Mouse (Mus musculus): Measurements from ENCODE around the gene Doc2g. TPM values are rescaled to one million over a fixed set of nuclear protein-coding genes. Genes with fewer than 3 reads are reported as not detected.
A peak's percentile ranks its signal among the peaks of the same experiment; 100 is the strongest.
"Not testable (repeated sequence)": the region's sequence is repeated elsewhere in the genome, so short reads cannot be mapped to it uniquely, and the experiment has no call there.

Gene Doc2g
- 18.4 and 22.7 TPM in 2 replicates for polyA plus RNA-seq (2012; rRNA removed)

DNA sequence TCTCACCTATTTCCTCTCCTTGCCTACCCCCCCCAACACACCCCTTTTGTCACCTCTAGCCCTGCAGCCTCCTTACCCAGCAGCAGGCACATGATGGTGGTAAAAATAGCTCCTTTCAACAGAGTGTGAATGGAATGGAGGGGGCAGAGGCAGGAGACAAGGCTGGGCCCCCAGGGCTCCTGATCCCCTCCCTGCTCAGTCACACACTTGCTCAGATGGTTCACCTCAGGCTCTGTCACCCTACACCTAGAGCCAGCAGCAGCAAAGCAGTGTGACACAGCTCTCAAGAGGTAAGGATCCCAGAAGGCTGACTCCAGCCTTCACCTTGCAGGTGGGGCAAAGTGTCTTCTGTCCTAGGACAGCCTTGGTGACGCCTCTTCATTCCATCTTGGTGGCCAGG lies at the start of gene Doc2g:
Gene Doc2g (plus strand): TSS at position 202 of the 400 bp plus-strand sequence.
- no peak for TF ChIP-seq CTCF (IDR thresholded peaks at IDR 0.05; ENCODE audit: borderline replicate concordance, extremely low read depth, insufficient read depth, insufficient read length)
- no peak for TF ChIP-seq POLR2A (IDR thresholded peaks at IDR 0.05; ENCODE audit: borderline replicate concordance, extremely low read depth, insufficient read depth, insufficient read length, poor library complexity, severe bottlenecking)
- DNase-seq (ENCODE audit: low read depth): no peak

DNA sequence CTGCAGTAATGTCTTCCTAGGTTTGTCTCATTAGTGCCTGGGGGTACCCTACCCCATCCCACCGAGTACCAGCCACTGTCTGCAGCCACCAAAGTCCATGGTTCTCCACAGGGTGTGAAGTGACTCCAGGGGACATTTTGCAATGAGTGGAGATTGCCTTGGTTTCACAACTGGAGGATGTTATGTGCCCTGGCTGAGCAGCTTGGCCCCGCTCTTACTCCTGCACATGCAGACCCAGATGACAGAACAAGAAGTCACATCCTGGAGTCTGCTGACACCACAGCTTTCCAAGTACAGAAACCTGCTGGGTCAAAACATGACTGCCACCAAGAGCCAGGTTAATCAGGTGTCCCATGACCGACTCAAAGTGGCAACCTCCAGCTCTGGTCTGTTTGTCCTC lies 48.1 kb upstream of the Doc2g start:
- DNase-seq (ENCODE audit: low read depth): no peak
- TF ChIP-seq CTCF (IDR thresholded peaks at IDR 0.05; ENCODE audit: borderline replicate concordance, extremely low read depth, insufficient read depth, insufficient read length) (no peak), POLR2A (IDR thresholded peaks at IDR 0.05; ENCODE audit: borderline replicate concordance, extremely low read depth, insufficient read depth, insufficient read length, poor library complexity, severe bottlenecking) (no peak)

GRCm38 (mm10) chr19:3955804-3956203 lies 47.3 kb upstream of the Doc2g start:
- TF ChIP-seq POLR2A (IDR thresholded peaks at IDR 0.05; ENCODE audit: borderline replicate concordance, extremely low read depth, insufficient read depth, insufficient read length, poor library complexity, severe bottlenecking): no peak
- TF ChIP-seq CTCF (IDR thresholded peaks at IDR 0.05; ENCODE audit: borderline replicate concordance, extremely low read depth, insufficient read depth, insufficient read length): no peak
- no peak for DNase-seq (ENCODE audit: low read depth)

DNA sequence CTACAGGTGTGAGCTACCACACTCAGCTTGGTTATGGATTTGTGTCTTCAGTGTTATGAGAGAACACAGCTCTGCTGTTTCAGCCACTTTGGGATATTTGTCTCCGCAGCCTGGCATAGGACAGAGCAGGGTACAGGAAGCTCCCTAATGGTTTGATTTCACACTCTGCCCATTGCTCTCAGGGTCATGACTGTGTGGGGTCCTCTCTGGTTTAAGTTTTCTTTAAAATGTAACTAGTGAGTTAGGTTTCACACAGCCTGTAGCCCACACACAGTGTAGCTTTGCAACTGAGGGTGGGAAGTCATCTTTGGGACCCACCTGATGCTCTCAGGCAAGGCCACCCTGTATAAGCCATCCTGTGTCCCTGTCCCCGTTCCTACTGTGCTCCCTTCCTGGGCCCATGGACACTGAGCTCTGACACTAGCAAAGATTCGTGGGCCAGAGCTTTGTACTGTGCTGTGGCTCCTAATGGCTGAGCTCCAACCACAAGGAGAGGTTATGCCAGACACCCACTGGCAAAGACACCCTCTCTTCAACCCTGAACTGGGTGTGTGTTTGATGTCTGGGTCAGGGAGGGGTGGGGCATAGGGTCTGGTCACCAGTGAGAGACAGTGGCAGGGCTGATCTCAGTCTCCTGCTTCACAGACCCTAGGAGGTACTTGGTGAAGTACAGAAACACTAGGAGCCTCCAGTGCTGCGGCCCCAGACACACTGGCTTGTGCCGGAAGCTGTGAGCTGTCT lies 45.6 kb upstream of the Doc2g start:
- DNase-seq (ENCODE audit: low read depth): not testable (repeated sequence)

DNA sequence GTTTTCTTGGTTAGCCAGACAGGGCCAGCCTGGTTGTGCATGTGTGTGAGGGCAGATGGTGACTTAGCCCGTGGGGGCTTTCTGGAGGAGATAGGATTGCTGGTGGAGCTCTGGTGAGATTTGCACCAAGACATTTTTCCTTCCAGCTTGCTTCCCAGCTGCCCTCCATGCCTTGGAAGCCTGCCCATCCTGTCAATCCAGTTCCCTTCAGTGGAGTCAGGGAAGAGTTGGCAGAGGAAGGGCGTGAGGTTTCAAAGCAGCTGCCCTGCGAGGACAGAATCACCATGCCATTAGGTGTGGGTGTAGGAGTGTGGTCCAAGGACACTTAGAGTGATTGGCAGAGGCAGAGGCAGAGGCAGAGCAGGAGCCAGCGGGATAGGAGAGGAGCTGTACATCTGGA lies 44.6 kb upstream of the Doc2g start, which contains the start of gene Aldh3b3:
Gene Aldh3b3 (plus strand): TSS at position 176 of the 400 bp plus-strand sequence.
- TF ChIP-seq CTCF (IDR thresholded peaks at IDR 0.05; ENCODE audit: borderline replicate concordance, extremely low read depth, insufficient read depth, insufficient read length) (no peak), POLR2A (IDR thresholded peaks at IDR 0.05; ENCODE audit: borderline replicate concordance, extremely low read depth, insufficient read depth, insufficient read length, poor library complexity, severe bottlenecking) (no peak)
- peak; percentile 62 for DNase-seq (ENCODE audit: low read depth)

- DNase-seq (ENCODE audit: low read depth): no peak
- TF ChIP-seq POLR2A (IDR thresholded peaks at IDR 0.05; ENCODE audit: borderline replicate concordance, extremely low read depth, insufficient read depth, insufficient read length, poor library complexity, severe bottlenecking): no peak
- no peak for TF ChIP-seq CTCF (IDR thresholded peaks at IDR 0.05; ENCODE audit: borderline replicate concordance, extremely low read depth, insufficient read depth, insufficient read length)
Measured at GRCm38 (mm10) chr19:3959030-3959429, 44.1 kb upstream of the Doc2g start.

GRCm38 (mm10) chr19:3960211-3960610 lies 42.9 kb upstream of the Doc2g start:
- no peak for DNase-seq (ENCODE audit: low read depth)
- TF ChIP-seq POLR2A (IDR thresholded peaks at IDR 0.05; ENCODE audit: borderline replicate concordance, extremely low read depth, insufficient read depth, insufficient read length, poor library complexity, severe bottlenecking) (no peak), CTCF (IDR thresholded peaks at IDR 0.05; ENCODE audit: borderline replicate concordance, extremely low read depth, insufficient read depth, insufficient read length) (no peak)

- DNase-seq (ENCODE audit: low read depth): not testable (repeated sequence)
Measured at GRCm38 (mm10) chr19:3961805-3962204, 41.3 kb upstream of the Doc2g start.

DNA sequence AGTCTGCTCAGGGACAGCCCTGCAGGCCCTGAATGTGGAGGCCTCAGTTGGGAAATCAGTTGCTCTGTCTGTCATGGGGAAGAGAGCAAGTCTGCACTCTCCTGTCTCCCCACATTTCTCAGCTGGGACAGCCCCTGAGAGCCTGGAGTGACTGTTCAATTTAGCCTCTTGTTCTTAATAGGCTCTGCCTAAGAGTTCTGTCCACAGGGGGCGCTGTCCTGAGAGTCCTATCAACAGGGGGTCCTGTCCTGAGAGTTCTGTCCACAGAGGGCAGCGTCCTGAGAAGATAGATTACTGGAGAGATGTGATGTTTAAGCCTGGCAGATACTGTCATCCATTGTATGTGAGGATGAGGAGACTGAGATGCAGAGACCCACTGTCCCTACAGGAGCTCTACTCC lies 40.6 kb upstream of the Doc2g start:
- no peak for DNase-seq (ENCODE audit: low read depth)
- TF ChIP-seq POLR2A (IDR thresholded peaks at IDR 0.05; ENCODE audit: borderline replicate concordance, extremely low read depth, insufficient read depth, insufficient read length, poor library complexity, severe bottlenecking): no peak
- peak; percentile 13; the same call in 1 of the 2 replicates for TF ChIP-seq CTCF (IDR thresholded peaks at IDR 0.05; ENCODE audit: borderline replicate concordance, extremely low read depth, insufficient read depth, insufficient read length)

DNA sequence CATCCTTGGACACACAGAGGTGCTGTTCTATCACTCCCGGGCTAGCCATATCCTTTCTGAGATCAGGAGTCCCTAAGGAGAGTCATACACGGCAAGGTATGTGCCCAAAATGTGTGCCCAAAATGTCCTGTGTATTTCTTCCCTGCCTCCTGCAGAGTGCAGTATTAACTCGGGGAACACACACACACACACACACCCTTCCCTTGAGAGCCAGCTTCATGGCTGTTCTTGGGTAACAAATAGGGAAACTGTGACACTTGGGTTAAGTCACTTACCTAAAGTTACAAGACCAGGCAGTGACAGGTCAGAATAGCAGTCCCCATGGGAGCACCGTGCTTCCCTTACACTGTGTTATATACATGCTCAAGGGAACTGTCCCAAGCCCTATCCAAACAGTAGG lies 39.1 kb upstream of the Doc2g start:
- no peak for TF ChIP-seq CTCF (IDR thresholded peaks at IDR 0.05; ENCODE audit: borderline replicate concordance, extremely low read depth, insufficient read depth, insufficient read length)
- TF ChIP-seq POLR2A (IDR thresholded peaks at IDR 0.05; ENCODE audit: borderline replicate concordance, extremely low read depth, insufficient read depth, insufficient read length, poor library complexity, severe bottlenecking): no peak
- DNase-seq (ENCODE audit: low read depth): no peak

- no peak for DNase-seq (ENCODE audit: low read depth)
- TF ChIP-seq POLR2A (IDR thresholded peaks at IDR 0.05; ENCODE audit: borderline replicate concordance, extremely low read depth, insufficient read depth, insufficient read length, poor library complexity, severe bottlenecking): no peak
- TF ChIP-seq CTCF (IDR thresholded peaks at IDR 0.05; ENCODE audit: borderline replicate concordance, extremely low read depth, insufficient read depth, insufficient read length): peak; percentile 28; the same call in 1 of the 2 replicates
Measured at GRCm38 (mm10) chr19:3966330-3967075, 36.6 kb upstream of the Doc2g start.

DNA sequence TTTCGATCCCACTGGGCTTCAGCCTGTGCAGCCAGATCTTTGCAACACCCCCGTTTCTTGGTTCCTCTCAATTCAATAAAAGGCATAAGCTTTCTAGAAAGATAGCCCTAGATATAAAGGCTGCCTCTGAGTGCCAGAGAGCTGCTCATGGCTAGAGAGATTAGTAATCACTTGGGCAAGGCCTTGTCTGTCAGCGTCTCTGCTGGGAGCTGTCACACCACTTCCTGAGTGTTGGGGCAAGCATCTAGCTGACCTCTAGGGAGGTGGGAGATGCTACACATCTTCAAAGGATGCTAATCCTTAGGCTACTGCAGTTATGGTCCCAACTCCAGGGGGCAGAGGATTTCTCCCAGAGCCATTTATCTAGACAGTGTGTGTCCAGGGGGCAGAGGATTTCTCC lies 35.9 kb upstream of the Doc2g start:
- TF ChIP-seq POLR2A (IDR thresholded peaks at IDR 0.05; ENCODE audit: borderline replicate concordance, extremely low read depth, insufficient read depth, insufficient read length, poor library complexity, severe bottlenecking) (no peak), CTCF (IDR thresholded peaks at IDR 0.05; ENCODE audit: borderline replicate concordance, extremely low read depth, insufficient read depth, insufficient read length) (no peak)
- no peak for DNase-seq (ENCODE audit: low read depth)

All from brain, embryonic 14.5 days (tissue).